Mouse (Mus musculus): ENCODE data around the gene Rnaseh2a. TPM values are rescaled to one million over a fixed set of nuclear protein-coding genes. Genes with fewer than 3 reads are reported as not detected.

Gene Rnaseh2a
- total and polyA plus RNA-seq, 3 experiments: 71.6 to 115 (median 83.1) TPM

DNA sequence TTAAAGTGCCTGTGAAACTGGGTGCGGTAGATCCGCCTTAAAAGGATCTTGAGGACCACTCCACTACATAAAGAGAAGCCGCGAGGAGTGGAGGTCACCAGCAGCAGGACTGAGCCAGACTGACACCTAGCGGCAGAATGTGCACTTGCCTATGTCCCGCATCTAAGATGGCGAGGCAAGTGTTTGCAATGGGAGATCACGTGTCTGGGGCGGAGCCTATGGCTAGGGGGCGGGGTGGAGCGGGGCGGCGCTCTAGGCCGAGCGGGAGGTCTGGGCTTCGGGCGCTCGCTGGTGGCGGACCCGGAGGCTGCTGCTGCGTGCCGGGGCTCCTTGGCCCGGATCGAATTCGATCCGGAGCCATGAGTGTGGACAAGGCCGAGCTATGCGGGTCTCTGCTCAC lies 20.8 kb upstream of the Rnaseh2a start, which contains the start of gene Hook2 (continued):
- TF ChIP-seq NELFE (IDR thresholded peaks at IDR 0.05; ENCODE audit: low read depth, low read length) (no peak), USF2 (conservative IDR thresholded peaks at IDR 0.05; ENCODE audit: low read depth, low read length) (peak; percentile 85), MEF2A (IDR thresholded peaks at IDR 0.05; ENCODE audit: borderline replicate concordance, low read depth, low read length) (0 out of 2 replicates have a peak, but pooled peaks have one; percentile 60), RAD21 (IDR thresholded peaks at IDR 0.05; ENCODE audit: low read depth, low read length) (peak; percentile 95), SIN3A (IDR thresholded peaks at IDR 0.05; ENCODE audit: low read length) (peak; percentile 15), ZMIZ1 (IDR thresholded peaks at IDR 0.05; ENCODE audit: low read depth, low read length) (no peak), CHD1 (IDR thresholded peaks at IDR 0.05; ENCODE audit: low read depth, low read length) (no peak), MXI1 (IDR thresholded peaks at IDR 0.05; ENCODE audit: low read depth, low read length) (peak; percentile 13; the same call in 1 of the 2 replicates), RCOR1 (conservative IDR thresholded peaks at IDR 0.05; ENCODE audit: low read depth, low read length) (no peak), ZC3H11A (IDR thresholded peaks at IDR 0.05; ENCODE audit: low read depth, low read length) (peak; percentile 51; the same call in 1 of the 2 replicates), ZNF384 (IDR thresholded peaks at IDR 0.05; ENCODE audit: low read depth, low read length) (no peak), ELF1 (IDR thresholded peaks at IDR 0.05; ENCODE audit: low read depth, low read length) (no peak), E2F4 (IDR thresholded peaks at IDR 0.05; ENCODE audit: insufficient replicate concordance, low read depth, low read length) (no peak)

DNA sequence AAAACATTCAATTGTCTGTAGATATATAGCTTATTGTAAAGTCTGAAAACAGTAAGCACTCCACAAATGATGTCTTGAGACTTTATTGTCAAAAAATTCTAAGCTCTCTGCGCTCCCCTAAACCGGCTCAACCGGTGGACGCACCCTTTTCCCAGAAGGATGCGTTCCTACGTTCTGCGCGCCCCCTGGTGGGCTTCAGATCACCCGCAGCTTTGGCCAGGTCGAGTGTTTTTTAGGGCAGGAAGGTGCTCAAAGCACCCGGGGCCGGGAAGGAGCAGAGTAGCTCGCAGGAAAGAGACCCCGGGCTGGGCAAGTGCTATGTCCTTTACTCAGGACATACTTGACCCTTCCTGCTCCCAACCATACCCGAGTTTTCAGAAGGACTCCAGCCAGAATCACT lies 20.2 kb upstream of the Rnaseh2a start:
- in situ Hi-C loops (cut with MboI; ENCODE audit: low pct_ligation_motif_present, low pct_unique_long_range_greater_than_20kb, low sequenced_read_pairs): loop anchor here (5.0 kb wide), 1 partner anchor 37 kb away; the partner anchor contains the start of genes Asna1 and Trir
- peak overlapping the region; percentile 51 to 70 (median 52) for H3K4me3 ChIP-seq (replicated peaks in 1 of 3; ENCODE audit: low read depth in 2 of 3, low read length in 2 of 3, poor library complexity in 1 of 3)
- H3K27me3 ChIP-seq (replicated peaks): no peaks in the 10 kb centered on the region
- no peaks in the 10 kb centered on the region for H3K79me2 ChIP-seq (replicated peaks; ENCODE audit: control insufficient read depth, extremely low read depth, insufficient read depth, poor library complexity, severe bottlenecking)
- peak overlapping the region; percentile 55; the same call in 1 of the 2 replicates for H3K27ac ChIP-seq (ENCODE audit: insufficient read depth, low read depth)
- DNase-seq (ENCODE audit: extremely low read depth): peak; percentile 93
- peak overlapping the region; percentile 93 for H3K9ac ChIP-seq (ENCODE audit: insufficient read depth, low read depth)
- H3K36me3 ChIP-seq (replicated peaks in 1 of 2; ENCODE audit: control insufficient read depth in 1 of 2, insufficient read depth in 1 of 2, low read length in 1 of 2): peaks cover 1 to 22% of the 10 kb centered on the region in 2 experiments
- peak; percentile 74 for TF ChIP-seq NELFE (IDR thresholded peaks at IDR 0.05; ENCODE audit: low read depth, low read length)
- no peak for TF ChIP-seq JUND (conservative IDR thresholded peaks at IDR 0.05; ENCODE audit: low read depth, low read length)
- no peak for TF ChIP-seq POLR2AphosphoS2 (IDR thresholded peaks at IDR 0.05; ENCODE audit: low read depth, low read length)
- TF ChIP-seq ETS1 (conservative IDR thresholded peaks at IDR 0.05; ENCODE audit: low read depth, low read length): peak; percentile 16; the same call in 1 of the 2 replicates
- TF ChIP-seq KAT2A (IDR thresholded peaks at IDR 0.05; ENCODE audit: insufficient replicate concordance, low read length): no peak
- TF ChIP-seq NRF1 (IDR thresholded peaks at IDR 0.05; ENCODE audit: low read depth, low read length): no peak
- TF ChIP-seq RCOR1 (conservative IDR thresholded peaks at IDR 0.05; ENCODE audit: low read depth, low read length): 0 out of 2 replicates have a peak, but pooled peaks have one; percentile 33
- peak; percentile 76 for TF ChIP-seq IRF4 (IDR thresholded peaks at IDR 0.05; ENCODE audit: low read depth, low read length)
- peak; percentile 88; the same call in 1 of the 2 replicates for TF ChIP-seq SIN3A (IDR thresholded peaks at IDR 0.05; ENCODE audit: low read length)
- no peak for TF ChIP-seq MAFK (IDR thresholded peaks at IDR 0.05; ENCODE audit: insufficient replicate concordance, low read length)
- no peak for TF ChIP-seq USF2 (conservative IDR thresholded peaks at IDR 0.05; ENCODE audit: low read depth, low read length)
- peak; percentile 56; the same call in 1 of the 2 replicates for TF ChIP-seq ZNF384 (IDR thresholded peaks at IDR 0.05; ENCODE audit: low read depth, low read length)
- TF ChIP-seq MEF2A (IDR thresholded peaks at IDR 0.05; ENCODE audit: borderline replicate concordance, low read depth, low read length): peak; percentile 28; the same call in 1 of the 2 replicates
- peak; percentile 36; the same call in 1 of the 2 replicates for TF ChIP-seq BHLHE40 (IDR thresholded peaks at IDR 0.05; ENCODE audit: low read depth, low read length)
- TF ChIP-seq MXI1 (IDR thresholded peaks at IDR 0.05; ENCODE audit: low read depth, low read length): no peak; the same call in 1 of the 2 replicates
- no peak for TF ChIP-seq ZKSCAN1 (IDR thresholded peaks at IDR 0.05; ENCODE audit: borderline replicate concordance, low read depth, low read length)
- TF ChIP-seq EP300 (IDR thresholded peaks at IDR 0.05; ENCODE audit: low read length): no peak
- peak; percentile 94 for TF ChIP-seq ZC3H11A (IDR thresholded peaks at IDR 0.05; ENCODE audit: low read depth, low read length)
- peak; percentile 91; the same call in 1 of the 2 replicates for TF ChIP-seq CHD1 (IDR thresholded peaks at IDR 0.05; ENCODE audit: low read depth, low read length)
- TF ChIP-seq MAZ (IDR thresholded peaks at IDR 0.05; ENCODE audit: low read depth, low read length): peak; percentile 78; the same call in 1 of the 2 replicates
- TF ChIP-seq TCF12 (IDR thresholded peaks at IDR 0.05; ENCODE audit: low read depth, low read length): peak; percentile 37; the same call in 1 of the 2 replicates
- no peak for TF ChIP-seq UBTF (IDR thresholded peaks at IDR 0.05; ENCODE audit: low read depth, low read length)
- TF ChIP-seq SMC3 (IDR thresholded peaks at IDR 0.05; ENCODE audit: low read depth, low read length): peak; percentile 100
- TF ChIP-seq RAD21 (IDR thresholded peaks at IDR 0.05; ENCODE audit: low read depth, low read length): peak; percentile 91
- TF ChIP-seq CHD2 (IDR thresholded peaks at IDR 0.05; ENCODE audit: low read length): no peak
- no peak for TF ChIP-seq GABPA (IDR thresholded peaks at IDR 0.05; ENCODE audit: insufficient replicate concordance, low read depth, low read length)
- no peak for TF ChIP-seq MAX (IDR thresholded peaks at IDR 0.05; ENCODE audit: low read length)
- TF ChIP-seq ELF1 (IDR thresholded peaks at IDR 0.05; ENCODE audit: low read depth, low read length): peak; percentile 42
- TF ChIP-seq CTCF (conservative IDR thresholded peaks at IDR 0.05 in 1 of 2, IDR thresholded peaks at IDR 0.05 in 1 of 2; ENCODE audit: low read depth in 2 of 2, low read length in 2 of 2): peak in 1 of 2 experiments; percentile 98; a peak in 2 of 4 replicates
- H3K4me1 ChIP-seq (ENCODE audit: control insufficient read depth in 1 of 2, insufficient read depth in 2 of 2): peaks cover 22 to 40% of the 10 kb centered on the region in 2 experiments
- H3K9me3 ChIP-seq (replicated peaks; ENCODE audit: low read length): no peaks in the 10 kb centered on the region
- dilution Hi-C loops (cut with MboI; ENCODE audit: extremely low pct_ligation_motif_present, extremely low pct_unique_long_range_greater_than_20kb, low sequenced_read_pairs): no loop called here
- H3K4me2 ChIP-seq (ENCODE audit: insufficient read depth, low read depth, poor library complexity, severe bottlenecking): peak overlapping the region; percentile 81

Data from CH12.LX (cell line).